Mouse (Mus musculus) embryonic fibroblast, embryonic 13.5 days (primary cell): ENCODE results near the gene Prl6a1.

Experiments used
- CTCF ChIP-seq: IDR thresholded peaks from 2 replicates; pipeline ENCODE4 v1.5.1; 2011; ENCODE audit warnings: mild to moderate bottlenecking, control low read depth, low read length, moderate library complexity, borderline replicate concordance; ENCODE audit not compliant: insufficient read depth
- POLR2A ChIP-seq: IDR thresholded peaks from 2 replicates; pipeline ENCODE4 v1.6.1; 2011; ENCODE audit warnings: low read depth, mild to moderate bottlenecking, control low read depth, low read length, moderate library complexity

DNA sequence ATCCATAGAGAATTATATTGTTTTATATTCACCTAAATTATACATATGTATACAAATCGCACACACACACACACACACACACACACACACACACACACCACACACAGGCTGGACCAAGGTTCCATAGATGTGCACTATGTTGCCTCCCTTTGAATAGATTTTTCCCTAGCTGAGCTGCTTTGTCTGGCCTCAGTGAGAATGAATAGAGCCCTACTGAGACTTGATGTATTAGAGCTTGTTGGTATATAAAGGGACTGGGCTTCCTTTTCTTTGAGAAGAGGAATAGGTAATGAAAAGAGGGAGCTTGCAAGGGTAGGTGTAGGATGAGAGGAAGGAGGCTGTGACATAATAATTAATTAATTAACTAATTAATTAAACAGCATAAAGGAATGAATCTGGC, 22.6 kb downstream of the Prl6a1 start:
- TF ChIP-seq CTCF: no peak
- no peak for TF ChIP-seq POLR2A
